Mouse (Mus musculus) forebrain, postnatal 0 days (tissue): ENCODE data around the gene Atoh7. TPM values are rescaled to one million over a fixed set of nuclear protein-coding genes. Genes with fewer than 3 reads are reported as not detected.

ENCODE experiments used
- ATAC-seq: fragments of 200-750 bp; cut with Nextera tagmentation; 2 replicates; pipeline ENCODE4 v1.8.0; 2017; ENCODE audit warnings: mild to moderate bottlenecking, moderate library complexity
- DNase-seq: peaks from one replicate; pipeline ENCODE4 v3.0.0-alpha.2; 2015
- H3K27ac ChIP-seq: fragments of 300-500 bp; sonication (generic); 2 replicates; pipeline ENCODE4 v1.5.1; 2014; ENCODE audit warnings: low read depth, mild to moderate bottlenecking, antibody characterized with exemption, low read length, moderate library complexity, mixed read lengths
- H3K27me3 ChIP-seq: fragments of 300-500 bp; sonication (generic); 2 replicates; pipeline ENCODE4 v1.6.1; 2014; ENCODE audit warnings: mild to moderate bottlenecking, low read length, mixed read lengths; ENCODE audit not compliant: insufficient read depth
- H3K36me3 ChIP-seq: fragments of 300-500 bp; sonication (generic); 2 replicates; pipeline ENCODE4 v1.6.1; 2014; ENCODE audit warnings: mild to moderate bottlenecking, moderate library complexity; ENCODE audit not compliant: insufficient read depth
- H3K4me1 ChIP-seq: fragments of 300-500 bp; sonication (generic); 2 replicates; pipeline ENCODE4 v1.6.1; 2014; ENCODE audit warnings: antibody characterized with exemption; ENCODE audit not compliant: insufficient read depth
- H3K4me2 ChIP-seq: fragments of 300-500 bp; sonication (generic); 2 replicates; pipeline ENCODE4 v1.6.1; 2014; ENCODE audit warnings: low read depth, mild to moderate bottlenecking, moderate library complexity
- H3K4me3 ChIP-seq: fragments of 300-500 bp; sonication (generic); 2 replicates; pipeline ENCODE4 v1.5.1; 2014; ENCODE audit warnings: low read depth, low read length, mixed read lengths
- H3K9ac ChIP-seq: fragments of 300-500 bp; sonication (generic); 2 replicates; pipeline ENCODE4 v1.6.1; 2014; ENCODE audit warnings: mild to moderate bottlenecking
- H3K9me3 ChIP-seq: fragments of 300-500 bp; sonication (generic); 2 replicates; pipeline ENCODE4 v1.6.1; 2016; ENCODE audit warnings: low read length
- CTCF ChIP-seq: sonication (generic); IDR thresholded peaks from 2 replicates; pipeline ENCODE4 v1.5.1; 2016; ENCODE audit warnings: antibody characterized with exemption, control low read depth, low read depth
- WGBS: fragments of 180-500 bp; shearing (Covaris S2); extraction: QIAGEN DNeasy Blood & Tissue Kit; methylation state at CpG from one replicate; pipeline ENCODE4 v1.1.7; 2014; 5-methylcytosine and 5-hydroxymethylcytosine counted together
- polyA plus RNA-seq: library from polyadenylated mRNA; unstranded; fragments of >200 nt; fragmentation: Nextera tagmentation; extraction: Ambion mirVana; gene quantifications from 2 replicates; pipeline ENCODE4 v1.2.1, GENCODE M21; 2015
- total RNA-seq: library from RNA; depleted of rRNA; stranded (reverse); fragments of >200 nt; gene quantifications from 2 replicates; pipeline ENCODE4 v1.2.3, GENCODE M21; 2014; rRNA removed

Gene Atoh7
- total and polyA plus RNA-seq, 2 experiments from 2014 or later = 0.71 to 3.3 TPM

- no peak for TF ChIP-seq CTCF
- Histone ChIP-seq H3K9ac (no peak overlapping the region), H3K36me3 (no peaks in the 10 kb centered on the region), H3K27me3 (no peaks in the 10 kb centered on the region), H3K9me3 (no peaks in the 10 kb centered on the region), H3K4me2 (no peak overlapping the region), H3K4me3 (no peak overlapping the region), H3K4me1 (no peaks in the 10 kb centered on the region), H3K27ac (no peak overlapping the region)
- DNase-seq (no peak), ATAC-seq (no peak)
- WGBS = 86% methylated on average over 6 of the region's 6 CpGs
Measured at GRCm38 (mm10) chr10:63127156-63127555, 27.7 kb downstream of the Atoh7 start.

DNA sequence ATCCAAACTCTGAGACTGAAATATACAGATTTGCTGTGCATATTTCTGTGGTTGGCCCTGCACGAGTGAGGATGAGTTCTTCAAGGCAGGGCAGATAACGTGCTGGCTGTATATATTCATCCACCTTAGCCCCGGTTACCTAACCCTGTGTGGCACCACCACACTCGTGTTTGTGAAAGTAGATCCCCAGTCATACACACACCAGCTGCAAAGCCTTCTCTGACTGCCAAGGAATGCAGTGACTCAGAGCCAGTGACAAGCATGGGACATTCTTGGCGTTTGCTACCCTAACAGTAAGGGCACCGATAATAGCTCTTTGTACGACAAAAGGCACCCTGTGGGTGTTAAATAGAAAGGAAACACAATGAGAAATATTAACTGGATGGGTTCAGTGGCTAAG is 28.8 kb downstream of the Atoh7 start:
- Histone ChIP-seq H3K27ac (no peak overlapping the region), H3K9ac (no peak overlapping the region), H3K4me1 (no peaks in the 10 kb centered on the region), H3K9me3 (no peaks in the 10 kb centered on the region), H3K36me3 (no peaks in the 10 kb centered on the region), H3K4me3 (no peak overlapping the region), H3K27me3 (no peaks in the 10 kb centered on the region), H3K4me2 (no peak overlapping the region)
- 53% methylated on average over 7 of the region's 7 CpGs for WGBS
- DNase-seq (no peak), ATAC-seq (no peak)
- TF ChIP-seq CTCF = no peak

DNA sequence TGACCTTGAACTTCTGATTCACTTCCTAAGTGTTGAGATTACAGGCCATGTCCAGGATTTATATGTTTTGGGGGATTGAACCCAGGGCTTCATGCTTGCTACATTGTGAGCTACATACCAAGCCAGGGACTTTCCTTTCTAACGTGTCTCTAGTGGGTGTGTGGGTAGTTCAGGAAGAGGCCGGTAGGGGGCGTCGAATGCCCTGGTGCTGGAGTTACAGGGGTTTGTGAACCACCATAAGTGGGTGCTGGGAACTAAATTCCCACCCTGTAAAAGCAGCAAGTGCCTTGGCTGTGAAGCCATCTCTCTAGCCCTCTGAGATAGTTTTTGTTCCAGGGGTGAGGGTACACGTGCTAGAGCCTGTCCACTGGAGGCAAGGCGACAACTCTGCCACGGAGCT is 31.0 kb downstream of the Atoh7 start:
- H3K9me3 ChIP-seq = no peaks in the 10 kb centered on the region
- no peak for ATAC-seq
- TF ChIP-seq CTCF = no peak
- no peaks in the 10 kb centered on the region for H3K27me3 ChIP-seq
- H3K36me3 ChIP-seq = no peaks in the 10 kb centered on the region
- H3K27ac ChIP-seq = no peak overlapping the region
- DNase-seq = no peak
- WGBS = 73% methylated on average over 7 of the region's 7 CpGs
- H3K4me3 ChIP-seq = no peak overlapping the region
- no peaks in the 10 kb centered on the region for H3K4me1 ChIP-seq
- H3K4me2 ChIP-seq = no peak overlapping the region
- H3K9ac ChIP-seq = no peak overlapping the region

- WGBS = 87% methylated on average over 6 of the region's 6 CpGs
- Histone ChIP-seq H3K36me3 (no peaks in the 10 kb centered on the region), H3K4me2 (no peak overlapping the region), H3K4me1 (no peaks in the 10 kb centered on the region), H3K4me3 (no peak overlapping the region), H3K27ac (no peak overlapping the region), H3K9ac (no peak overlapping the region), H3K27me3 (no peaks in the 10 kb centered on the region), H3K9me3 (no peaks in the 10 kb centered on the region)
- no peak for DNase-seq
- ATAC-seq = no peak
- TF ChIP-seq CTCF = no peak
Measured at GRCm38 (mm10) chr10:63132356-63132755, 32.9 kb downstream of the Atoh7 start.

DNA sequence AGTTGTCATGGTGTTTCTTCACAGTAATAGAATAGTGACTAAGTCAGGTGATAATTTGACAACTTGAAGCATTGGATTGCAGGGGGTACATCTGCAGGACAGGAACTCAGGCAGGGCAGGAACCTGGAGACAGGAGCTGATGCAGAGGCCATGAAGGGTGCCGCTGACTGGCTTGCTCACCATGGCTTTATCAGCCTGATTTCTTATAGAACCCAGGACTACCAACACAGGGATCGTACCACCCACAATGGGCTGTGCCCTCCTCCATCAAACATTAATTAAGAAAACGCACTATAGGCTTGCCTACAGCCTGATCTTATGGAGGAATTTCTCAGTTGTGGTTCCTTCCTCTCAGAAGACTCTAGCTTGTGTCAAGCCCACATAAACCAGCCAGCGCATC is 33.9 kb downstream of the Atoh7 start:
- H3K9me3 ChIP-seq = no peaks in the 10 kb centered on the region
- no peak for TF ChIP-seq CTCF
- no peak for DNase-seq
- ATAC-seq = no peak
- H3K4me3 ChIP-seq = no peak overlapping the region
- H3K4me1 ChIP-seq = no peaks in the 10 kb centered on the region
- H3K9ac ChIP-seq = no peak overlapping the region
- no peaks in the 10 kb centered on the region for H3K27me3 ChIP-seq
- no peak overlapping the region for H3K4me2 ChIP-seq
- H3K36me3 ChIP-seq = no peaks in the 10 kb centered on the region
- 94% methylated on average over 4 of the region's 4 CpGs for WGBS
- no peak overlapping the region for H3K27ac ChIP-seq

GRCm38 (mm10) chr10:63135680-63136079 is 36.2 kb downstream of the Atoh7 start:
- Histone ChIP-seq H3K9ac (no peak overlapping the region), H3K4me3 (no peak overlapping the region), H3K36me3 (no peaks in the 10 kb centered on the region), H3K9me3 (no peaks in the 10 kb centered on the region), H3K4me1 (no peaks in the 10 kb centered on the region), H3K27ac (no peak overlapping the region), H3K27me3 (no peaks in the 10 kb centered on the region), H3K4me2 (no peak overlapping the region)
- no peak for TF ChIP-seq CTCF
- no peak for ATAC-seq
- WGBS = 54% methylated on average over 12 of the region's 12 CpGs
- no peak for DNase-seq

GRCm38 (mm10) chr10:63136436-63136835 is 37.0 kb downstream of the Atoh7 start:
- Histone ChIP-seq H3K27ac (no peak overlapping the region), H3K4me3 (no peak overlapping the region), H3K4me1 (no peaks in the 10 kb centered on the region), H3K36me3 (no peaks in the 10 kb centered on the region), H3K9me3 (no peaks in the 10 kb centered on the region), H3K27me3 (no peaks in the 10 kb centered on the region), H3K4me2 (no peak overlapping the region), H3K9ac (no peak overlapping the region)
- no peak for TF ChIP-seq CTCF
- 89% methylated on average over 6 of the region's 6 CpGs for WGBS
- ATAC-seq = no peak
- no peak for DNase-seq

DNA sequence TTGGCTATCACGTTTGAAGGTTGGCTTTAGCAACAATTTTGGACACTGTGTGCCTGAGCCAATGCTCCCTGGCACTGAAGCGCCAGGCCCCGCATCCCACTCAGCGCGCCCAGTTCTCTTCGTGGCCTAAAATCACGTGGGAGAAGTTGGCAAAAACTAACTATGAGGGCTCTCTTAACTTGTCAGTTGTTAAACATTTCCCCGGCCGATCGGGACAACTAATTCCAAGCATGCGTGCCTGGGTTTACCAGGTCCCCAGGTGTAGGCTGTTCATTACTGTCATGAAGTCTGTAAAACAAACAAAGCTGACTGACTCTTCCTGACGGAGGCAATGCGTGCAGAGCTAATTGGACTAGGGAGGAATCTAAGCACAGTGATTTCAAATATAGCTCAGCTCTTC is 43.2 kb downstream of the Atoh7 start:
- ATAC-seq (no peak), DNase-seq (no peak)
- no peaks in the 10 kb centered on the region for H3K4me1 ChIP-seq
- WGBS = 87% methylated on average over 13 of the region's 13 CpGs
- H3K36me3 ChIP-seq = no peaks in the 10 kb centered on the region
- no peak for TF ChIP-seq CTCF
- no peak overlapping the region for H3K4me2 ChIP-seq
- H3K4me3 ChIP-seq = no peak overlapping the region
- H3K9ac ChIP-seq = no peak overlapping the region
- H3K27me3 ChIP-seq = no peaks in the 10 kb centered on the region
- no peaks in the 10 kb centered on the region for H3K9me3 ChIP-seq
- H3K27ac ChIP-seq = no peak overlapping the region

Other genes with a start within 250 kb of the Atoh7 start
- 26.2 and 32.7 TPM in 2 replicates for gene Tet1, start 190.7 kb upstream of the Atoh7 start, total RNA-seq
- gene Tet1, start 190.7 kb upstream of the Atoh7 start, polyA plus RNA-seq = 17.2 and 32.1 TPM in 2 replicates
- 23.1 and 25.1 TPM in 2 replicates for gene Slc25a16, start 179.0 kb upstream of the Atoh7 start, total RNA-seq
- 10.4 and 15.1 TPM in 2 replicates for gene Slc25a16, start 179.0 kb upstream of the Atoh7 start, polyA plus RNA-seq
- 2.8 and 2.9 TPM in 2 replicates for gene Dna2, start 152.6 kb upstream of the Atoh7 start, total RNA-seq
- gene Dna2, start 152.6 kb upstream of the Atoh7 start, polyA plus RNA-seq = 1.8 and 2.0 TPM in 2 replicates
- gene Rufy2, start 119.4 kb upstream of the Atoh7 start, total RNA-seq = 50.9 and 55.6 TPM in 2 replicates
- 43.7 and 58.6 TPM in 2 replicates for gene Rufy2, start 119.4 kb upstream of the Atoh7 start, polyA plus RNA-seq
- 18.1 and 19.6 TPM in 2 replicates for gene Hnrnph3, start 75.4 kb upstream of the Atoh7 start, total RNA-seq
- 62.4 and 76.9 TPM in 2 replicates for gene Hnrnph3, start 75.4 kb upstream of the Atoh7 start, polyA plus RNA-seq
- gene Pbld2, start 75.3 kb upstream of the Atoh7 start, total RNA-seq = 0.23 and 1.3 TPM in 2 replicates
- gene Pbld2, start 75.3 kb upstream of the Atoh7 start, polyA plus RNA-seq = 0.44 and 0.73 TPM in 2 replicates
- gene Pbld1, start 39.5 kb upstream of the Atoh7 start, total RNA-seq = not detected in 2 replicates
- gene Pbld1, start 39.5 kb upstream of the Atoh7 start, polyA plus RNA-seq = 0.27 and 0.59 TPM in 2 replicates
- gene Mypn, start 104.3 kb downstream of the Atoh7 start, total RNA-seq = 0.62 and 1.2 TPM in 2 replicates
- gene Mypn, start 104.3 kb downstream of the Atoh7 start, polyA plus RNA-seq = 0.36 and 0.67 TPM in 2 replicates
- gene Herc4, start 144.2 kb downstream of the Atoh7 start, total RNA-seq = 44.4 and 49.3 TPM in 2 replicates
- 17.8 and 21.3 TPM in 2 replicates for gene Herc4, start 144.2 kb downstream of the Atoh7 start, polyA plus RNA-seq